In the genomic region with DNA sequence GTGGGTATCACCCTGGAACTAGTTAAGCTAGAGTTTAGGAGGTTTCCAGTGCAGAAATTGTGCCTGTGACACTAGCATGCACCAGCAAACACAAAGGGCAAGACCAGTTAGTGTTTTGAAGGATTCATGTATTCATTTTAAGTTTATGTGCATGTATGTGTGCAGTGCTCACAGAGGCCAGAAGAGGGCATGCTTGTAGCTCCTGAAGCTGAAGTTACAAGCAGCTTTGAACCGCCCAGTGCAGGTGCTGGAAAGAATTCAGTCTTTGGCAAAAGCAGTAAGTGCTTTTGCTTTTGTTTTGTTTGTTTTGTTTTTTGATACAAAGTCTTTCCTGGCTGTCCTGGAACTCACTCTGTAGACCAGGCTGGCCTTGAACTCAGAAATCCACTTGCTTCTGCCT, we compare ENCODE assay signal across 31 mouse cellular contexts. TPM values are rescaled to one million over a fixed set of nuclear protein-coding genes. Genes with fewer than 3 reads are reported as not detected.
DNase-seq lines count a peak whose midpoint lies in the region; ATAC-seq and TF ChIP-seq lines count a peak whose summit lies in the region.
"Had no signal": no experiment of that assay in that cellular context is flagged by ENCODE, and none has a peak within 500 bp of the region (broad histone marks: within the 10 kb centered on the region; RNA-seq: fewer than 3 reads in every experiment).

No protein-coding gene starts in this region.

- H3K4me3 ChIP-seq in gastrocnemius, adult 2 months: no peak overlapping the region
- H3K4me3 ChIP-seq in liver, postnatal 0 days (ENCODE audit: low read depth, low read length): no peak overlapping the region
- no peak overlapping the region for H3K4me3 ChIP-seq in liver, embryonic 11.5 days (ENCODE audit: low read depth, low read length)
- 0 out of 2 replicates have a peak overlapping the region, but pooled peaks have one; percentile 26 for H3K4me3 ChIP-seq in E14TG2a.4 (replicated peaks; ENCODE audit: low read length)
- H3K4me3 ChIP-seq: embryonic facial prominence, embryonic 13.5 days; erythroblast, embryonic 14.5 days; forebrain, embryonic 13.5 days; heart, embryonic 12.5 days; hindbrain, embryonic 10.5 days; limb, embryonic 12.5 days; liver, embryonic 13.5 days; lung, embryonic 15.5 days; neural tube, embryonic 15.5 days had no signal

- H3K4me1 ChIP-seq in liver, postnatal 0 days (ENCODE audit: insufficient read depth): peaks cover 14% of the 10 kb centered on the region
- peaks cover 6% of the 10 kb centered on the region; the same call in 1 of the 2 replicates for H3K4me1 ChIP-seq in liver, embryonic 11.5 days (replicated peaks; ENCODE audit: control insufficient read depth, insufficient read depth, low read length)
- H3K4me1 ChIP-seq in E14TG2a.4 (replicated peaks; ENCODE audit: low read depth, low read length): peaks cover 89% of the 10 kb centered on the region

- H3K36me3 ChIP-seq in liver, postnatal 0 days (replicated peaks; ENCODE audit: insufficient read depth, low read length): no peaks in the 10 kb centered on the region
- no peaks in the 10 kb centered on the region for H3K36me3 ChIP-seq in liver, embryonic 11.5 days (ENCODE audit: control insufficient read depth, insufficient read depth, low read length)
- no peaks in the 10 kb centered on the region for H3K36me3 ChIP-seq in E14TG2a.4 (ENCODE audit: insufficient read depth, low read length)
- H3K36me3 ChIP-seq: embryonic facial prominence, embryonic 13.5 days; hindbrain, embryonic 10.5 days; limb, embryonic 12.5 days; liver, embryonic 13.5 days; lung, embryonic 15.5 days; neural tube, embryonic 15.5 days had no signal

- peak; percentile 10; the same call in 1 of the 2 replicates for TF ChIP-seq CTCF in gastrocnemius, adult 2 months (IDR thresholded peaks at IDR 0.05)
- TF ChIP-seq CTCF in liver, postnatal 0 days (IDR thresholded peaks at IDR 0.05; ENCODE audit: low read depth): peak; percentile 18; the same call in 1 of the 2 replicates
- TF ChIP-seq CTCF in E14TG2a.4 (conservative IDR thresholded peaks at IDR 0.05; ENCODE audit: low read length): peak; percentile 74

- TF ChIP-seq EP300 in liver, postnatal 0 days (IDR thresholded peaks at IDR 0.05; ENCODE audit: low read depth): no peak

- H3K4me2 ChIP-seq in liver, postnatal 0 days (ENCODE audit: low read depth, low read length): no peak overlapping the region
- no peak overlapping the region for H3K4me2 ChIP-seq in liver, embryonic 11.5 days
- H3K4me2 ChIP-seq: embryonic facial prominence, embryonic 13.5 days; forebrain, embryonic 13.5 days; heart, embryonic 12.5 days; limb, embryonic 12.5 days; liver, embryonic 13.5 days; lung, embryonic 15.5 days; neural tube, embryonic 15.5 days had no signal

- no peak for ATAC-seq in liver, postnatal 0 days
- no peak for ATAC-seq in liver, embryonic 11.5 days (replicated peaks; ENCODE audit: low FRiP score)
- ATAC-seq: activated CD4-positive, CD25-positive, alpha-beta regulatory T cell, adult 4 months; forebrain, embryonic 13.5 days; hindbrain, embryonic 16.5 days; intestine, postnatal 0 days; midbrain, embryonic 16.5 days; Patski had no signal

- no peak overlapping the region for H3K9ac ChIP-seq in liver, postnatal 0 days (replicated peaks)
- H3K9ac ChIP-seq in liver, embryonic 11.5 days (ENCODE audit: low read depth, low read length): no peak overlapping the region
- H3K9ac ChIP-seq: embryonic facial prominence, embryonic 13.5 days; forebrain, embryonic 13.5 days; heart, embryonic 12.5 days; limb, embryonic 12.5 days; liver, embryonic 13.5 days; lung, embryonic 15.5 days; neural tube, embryonic 15.5 days had no signal

- H3K27me3 ChIP-seq in liver, postnatal 0 days (ENCODE audit: insufficient read depth, low read length): no peaks in the 10 kb centered on the region
- no peaks in the 10 kb centered on the region for H3K27me3 ChIP-seq in liver, embryonic 11.5 days (replicated peaks; ENCODE audit: control insufficient read depth, insufficient read depth, low read length)
- H3K27me3 ChIP-seq in E14TG2a.4 (ENCODE audit: insufficient read depth, low read length): no peaks in the 10 kb centered on the region
- H3K27me3 ChIP-seq: embryonic facial prominence, embryonic 13.5 days; forebrain, embryonic 13.5 days; heart, embryonic 12.5 days; limb, embryonic 12.5 days; lung, embryonic 15.5 days; Patski had no signal

- 80% methylated on average over 1 of the region's 1 CpGs for WGBS in liver, postnatal 0 days (ENCODE audit: insufficient replicate concordance)
- 81% methylated on average over 1 of the region's 1 CpGs for WGBS in liver, embryonic 11.5 days

- intact Hi-C loops in gastrocnemius, adult 2 months (cut with DNase I): no loop called here

- H3K9me3 ChIP-seq in liver, postnatal 0 days (ENCODE audit: low read length): no peaks in the 10 kb centered on the region
- no peaks in the 10 kb centered on the region for H3K9me3 ChIP-seq in liver, embryonic 11.5 days (ENCODE audit: control insufficient read depth, low read length)
- H3K9me3 ChIP-seq in E14TG2a.4 (ENCODE audit: low read length): no peaks in the 10 kb centered on the region
- H3K9me3 ChIP-seq: embryonic facial prominence, embryonic 13.5 days; forebrain, embryonic 13.5 days; hindbrain, embryonic 10.5 days; liver, embryonic 13.5 days; lung, embryonic 15.5 days; neural tube, embryonic 15.5 days had no signal

- H3K27ac ChIP-seq in gastrocnemius, adult 2 months: no peak overlapping the region
- no peak overlapping the region for H3K27ac ChIP-seq in liver, postnatal 0 days (ENCODE audit: low read depth)
- H3K27ac ChIP-seq in liver, embryonic 11.5 days (ENCODE audit: low read depth, low read length): no peak overlapping the region
- H3K27ac ChIP-seq: embryonic facial prominence, embryonic 13.5 days; forebrain, embryonic 13.5 days; hindbrain, embryonic 10.5 days; limb, embryonic 12.5 days; liver, embryonic 13.5 days; lung, embryonic 15.5 days; macrophage; neural tube, embryonic 15.5 days had no signal

- DNase-seq in gastrocnemius, adult 2 months: no peak
- no peak for DNase-seq in gastrocnemius, adult 18-20 months (ENCODE audit: low spot score)
- no peak for DNase-seq in liver, postnatal 0 days
- DNase-seq in liver, embryonic 11.5 days (ENCODE audit: low spot score): no peak
- peak; percentile 54 for DNase-seq in induced T-regulatory cell, adult 2 months (ENCODE audit: low read depth)
- no peak for DNase-seq in neural tube, embryonic 10.5 days (ENCODE audit: extremely low spot score, low spot score)
- no peak for DNase-seq in urinary bladder, postnatal 10 days (ENCODE audit: low spot score)
- DNase-seq: adrenal gland, adult 8-10 months; cerebellum, adult 2 months; cerebellum, postnatal 25 days; embryo, embryonic 11 days; gastrocnemius, postnatal 10 days; heart, postnatal 10 days; liver, embryonic 13.5 days; thymus, postnatal 25 days had no signal

RNA-seq across cellular contexts. Expression of gene Xirp1, which starts 15.6 kb away (rescaled TPM):
- total RNA-seq in gastrocnemius, adult 2 months (2021): 100 to 1,000 TPM in 1 of 2 experiments, 10 to 100 TPM in 1; 70.1 to 116 TPM
- 100 to 1,000 TPM in 1 of 2 experiments, 10 to 100 TPM in 1; 81.3 to 590 TPM for total RNA-seq in gastrocnemius, adult 18-20 months (2021)
- 0.13 TPM in 2 replicates for polyA plus RNA-seq in liver, postnatal 0 days (2015; fragmentation: Nextera tagmentation; extraction: Ambion mirVana)
- 0.25 and 1.1 TPM in 2 replicates for polyA plus RNA-seq in liver, embryonic 11.5 days (2014; fragmentation: Nextera tagmentation; extraction: Ambion mirVana)
- total RNA-seq: granulocyte monocyte progenitor cell, adult 5-6 weeks had no signal
- polyA plus RNA-seq: activated CD4-positive, CD25-positive, alpha-beta regulatory T cell, adult 4 months; erythroblast, embryonic 14.5 days; forebrain, embryonic 13.5 days; hindbrain, embryonic 16.5 days; macrophage; midbrain, embryonic 16.5 days had no signal

RNA-seq across cellular contexts. Expression of gene Csrnp1, which starts 23.4 kb away (rescaled TPM):
- total RNA-seq in gastrocnemius, adult 2 months (2021): 10 to 100 TPM in 1 of 2 experiments, 1 to 10 TPM in 1; 5.9 to 12.0 TPM
- total RNA-seq in gastrocnemius, adult 18-20 months (2021): 10 to 100 TPM; 11.4 to 27.0 TPM
- 2.9 and 3.4 TPM in 2 replicates for polyA plus RNA-seq in liver, postnatal 0 days (2015; fragmentation: Nextera tagmentation; extraction: Ambion mirVana)
- polyA plus RNA-seq in liver, embryonic 11.5 days (2014; fragmentation: Nextera tagmentation; extraction: Ambion mirVana): 1.1 and 2.2 TPM in 2 replicates

Comparison
In these comparisons a context has a peak if more than half of its experiments do, and no peak if none do; other contexts are left out.
1. CTCF ChIP-seq: peak in every context shown above with its lines; median percentile 74 in E14TG2a.4; 18 in liver, postnatal 0 days; 10 in gastrocnemius, adult 2 months.